Mouse (Mus musculus) large intestine, adult 2 months (tissue): ENCODE measurements around the gene Arhgef28. TPM values are rescaled to one million over a fixed set of nuclear protein-coding genes. Genes with fewer than 3 reads are reported as not detected.

Source experiments
- DNase-seq: peaks from one replicate; pipeline ENCODE4 v3.0.0-alpha.2; 2012; ENCODE audit warnings: low read depth, low spot score
- WGBS: fragments of 180-500 bp; shearing (Covaris S2); methylation state at CpG from one replicate; pipeline ENCODE4 v1.1.7; 2018; 5-methylcytosine and 5-hydroxymethylcytosine counted together
- polyA plus RNA-seq: library from polyadenylated mRNA; depleted of rRNA; stranded (reverse); fragments of >200 nt; gene quantifications from 2 replicates; pipeline ENCODE4 v1.2.3, GENCODE M21; 2012; rRNA removed

The Arhgef28 gene
- polyA plus RNA-seq, 1 experiment = 2.9 TPM

- 59% methylated on average over 15 of the region's 15 CpGs for WGBS
- no peak for DNase-seq
Observed at GRCm38 (mm10) chr13:97892089-97892884, 314.0 kb downstream of the Arhgef28 start.

DNA sequence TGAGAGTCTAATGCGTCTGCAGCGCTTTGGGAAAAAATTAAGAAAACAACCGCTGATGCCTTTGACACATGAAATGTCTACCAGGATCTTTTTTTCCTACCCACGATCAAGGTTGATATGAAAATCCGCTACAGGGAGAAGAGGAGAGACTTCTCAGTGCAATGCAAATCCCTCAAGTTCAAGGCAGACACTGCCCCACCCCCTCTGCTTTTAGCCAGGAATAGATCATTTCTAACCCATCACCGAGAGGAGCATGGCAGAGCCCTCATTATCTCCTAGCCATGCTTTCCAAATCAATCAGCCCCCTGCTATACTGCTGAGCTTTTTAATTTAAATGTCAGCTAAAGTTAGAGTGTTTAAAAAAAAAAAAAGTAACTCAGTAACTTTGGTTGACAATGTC lies 318.2 kb downstream of the Arhgef28 start:
- no peak for DNase-seq
- WGBS = 85% methylated on average over 6 of the region's 6 CpGs

DNA sequence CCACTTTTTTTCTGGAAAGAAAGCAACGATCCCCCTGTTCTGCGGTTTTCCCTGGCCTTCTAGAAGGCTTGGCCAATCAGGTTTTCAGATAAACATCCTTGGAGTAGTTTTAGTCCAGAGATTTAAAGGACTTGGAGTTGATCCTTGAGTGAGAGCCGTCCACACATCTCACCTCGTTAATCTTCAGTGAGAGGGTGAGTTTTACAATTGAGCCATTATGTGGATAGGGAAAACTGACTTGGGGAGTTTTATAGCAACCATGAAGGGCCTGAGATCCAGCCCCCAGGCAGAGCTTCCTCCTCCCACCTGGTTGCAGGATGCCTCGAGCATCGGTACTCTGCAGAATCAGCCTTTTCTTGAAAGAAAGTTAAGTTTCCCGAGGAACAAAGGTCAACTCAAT lies 318.7 kb downstream of the Arhgef28 start:
- WGBS = 43% methylated on average over 7 of the region's 7 CpGs
- DNase-seq = no peak

DNA sequence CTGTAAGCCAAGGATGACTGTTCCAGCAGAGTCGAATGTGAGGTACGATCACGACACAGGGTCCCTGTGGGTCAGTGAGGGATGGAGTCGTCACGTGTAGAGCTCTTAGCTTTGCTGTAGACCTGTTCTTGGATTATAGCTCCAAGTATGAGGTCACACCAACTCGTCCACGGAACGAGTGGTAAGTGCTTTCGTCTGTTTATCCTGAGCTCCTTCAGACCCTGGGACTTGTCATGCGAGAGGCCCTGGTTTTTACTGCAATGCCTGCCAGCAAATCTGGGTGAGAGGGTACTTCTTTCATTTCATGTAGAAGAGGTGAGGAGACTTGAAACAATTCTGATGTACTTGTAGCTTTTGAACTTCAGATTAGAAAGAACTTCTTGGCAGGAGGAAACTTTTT lies 322.6 kb downstream of the Arhgef28 start:
- DNase-seq = no peak
- WGBS = 71% methylated on average over 10 of the region's 10 CpGs

GRCm38 (mm10) chr13:97876450-97876849 lies 329.8 kb downstream of the Arhgef28 start:
- WGBS = 63% methylated on average over 4 of the region's 4 CpGs
- DNase-seq = no peak

- WGBS = 68% methylated on average over 6 of the region's 6 CpGs
Observed at GRCm38 (mm10) chr13:97876031-97876430, 330.2 kb downstream of the Arhgef28 start.

DNA sequence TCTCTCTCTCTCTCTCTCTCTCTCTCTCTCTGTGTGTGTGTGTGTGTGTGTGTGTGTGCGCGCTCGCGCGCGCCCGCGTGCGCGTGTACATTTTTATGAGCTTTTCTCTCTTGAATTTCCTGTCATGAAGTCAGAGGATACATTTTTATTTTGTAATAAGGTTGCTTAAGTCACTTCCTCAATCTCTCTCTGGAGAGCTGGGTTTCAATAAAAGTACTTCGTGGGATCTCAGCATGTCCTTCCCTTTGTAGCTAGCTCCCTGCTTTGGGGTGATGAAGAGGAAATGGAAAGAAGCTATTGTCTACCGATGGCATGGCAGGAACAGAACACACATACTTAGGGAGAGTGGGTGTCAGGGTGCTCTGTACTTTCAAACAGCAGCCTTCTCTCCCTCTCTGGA lies 336.8 kb downstream of the Arhgef28 start:
- no peak for DNase-seq
- 39% methylated on average over 12 of the region's 12 CpGs for WGBS

More at GRCm38 (mm10) chr13:97876031-97876430, 330.2 kb downstream of the Arhgef28 start:
- no peak for DNase-seq

GRCm38 (mm10) chr13:97867322-97867962 lies 338.8 kb downstream of the Arhgef28 start:
- 79% methylated on average over 13 of the region's 13 CpGs for WGBS

GRCm38 (mm10) chr13:97859071-97859470 lies 347.2 kb downstream of the Arhgef28 start:
- WGBS = 87% methylated on average over 3 of the region's 3 CpGs
- no peak for DNase-seq

More at GRCm38 (mm10) chr13:97867322-97867962, 338.8 kb downstream of the Arhgef28 start:
- DNase-seq = no peak

- DNase-seq = no peak
- 71% methylated on average over 6 of the region's 6 CpGs for WGBS
Observed at GRCm38 (mm10) chr13:97857860-97858259, 348.4 kb downstream of the Arhgef28 start.

GRCm38 (mm10) chr13:97853356-97853968 lies 352.8 kb downstream of the Arhgef28 start:
- DNase-seq = no peak
- 30% methylated on average over 8 of the region's 8 CpGs for WGBS

Other genes starting within 250 kb of the Arhgef28 start
- gene Utp15, start 56.6 kb upstream of the Arhgef28 start, polyA plus RNA-seq = 5.4 and 6.6 TPM in 2 replicates
- 11.7 and 15.3 TPM in 2 replicates for gene Ankra2, start 56.6 kb upstream of the Arhgef28 start, polyA plus RNA-seq
- gene Gm21976, start 73.4 kb upstream of the Arhgef28 start, polyA plus RNA-seq = not detected in 2 replicates
- gene Btf3, start 110.6 kb upstream of the Arhgef28 start, polyA plus RNA-seq = 242 and 288 TPM in 2 replicates
- gene Foxd1, start 147.8 kb upstream of the Arhgef28 start, polyA plus RNA-seq = not detected in 2 replicates